Mouse (Mus musculus) heart, adult 9 months (tissue): ENCODE measurements around the gene Lrrc31.
"Not testable (repeated sequence)": the region's sequence is repeated elsewhere in the genome, so short reads cannot be mapped to it uniquely, and the experiment has no call there.

Experiments
- DNase-seq, 2 experiments: peaks; one replicate each; pipeline ENCODE4 v3.0.0; 2022; ENCODE audit warnings: low spot score in 2 of 2

Lrrc31 gene

GRCm38 (mm10) chr3:30699711-30700505, at the start of gene Lrrc31:
Gene Lrrc31 (minus strand): TSS chr3:30699843.
- DNase-seq = not testable (repeated sequence)

- no peak for DNase-seq
Measured at GRCm38 (mm10) chr3:30748316-30748715, 48.7 kb upstream of the Lrrc31 start.

GRCm38 (mm10) chr3:30746006-30746405, 46.4 kb upstream of the Lrrc31 start, which contains the start of gene Samd7:
Gene Samd7 (plus strand): TSS chr3:30746293.
- no peak for DNase-seq

- no peak for DNase-seq
Measured at GRCm38 (mm10) chr3:30742891-30743290, 43.2 kb upstream of the Lrrc31 start.

GRCm38 (mm10) chr3:30741306-30741705, 41.7 kb upstream of the Lrrc31 start:
- peak; percentile 2 to 8 for DNase-seq

- no peak for DNase-seq
Measured at GRCm38 (mm10) chr3:30736809-30737208, 37.2 kb upstream of the Lrrc31 start.

GRCm38 (mm10) chr3:30729046-30729445, 29.4 kb upstream of the Lrrc31 start:
- no peak for DNase-seq

- DNase-seq = no peak
Measured at GRCm38 (mm10) chr3:30727209-30727608, 27.6 kb upstream of the Lrrc31 start.

GRCm38 (mm10) chr3:30725514-30725913, 25.9 kb upstream of the Lrrc31 start:
- DNase-seq = no peak

- DNase-seq = no peak
Measured at GRCm38 (mm10) chr3:30724848-30725465, 25.3 kb upstream of the Lrrc31 start.

GRCm38 (mm10) chr3:30724105-30724824, 24.6 kb upstream of the Lrrc31 start:
- DNase-seq = no peak

- no peak for DNase-seq
Measured at GRCm38 (mm10) chr3:30723179-30723578, 23.5 kb upstream of the Lrrc31 start.

GRCm38 (mm10) chr3:30722461-30722860, 22.8 kb upstream of the Lrrc31 start:
- no peak for DNase-seq

- DNase-seq = no peak
Measured at GRCm38 (mm10) chr3:30722036-30722435, 22.4 kb upstream of the Lrrc31 start.

- no peak for DNase-seq
Measured at GRCm38 (mm10) chr3:30718649-30719048, 19.0 kb upstream of the Lrrc31 start.

GRCm38 (mm10) chr3:30713334-30713733, 13.7 kb upstream of the Lrrc31 start:
- no peak for DNase-seq

- DNase-seq = no peak
Measured at GRCm38 (mm10) chr3:30710191-30710590, 10.5 kb upstream of the Lrrc31 start.

- no peak for DNase-seq
Measured at GRCm38 (mm10) chr3:30706614-30707276, 7.1 kb upstream of the Lrrc31 start.

- no peak for DNase-seq
Measured at GRCm38 (mm10) chr3:30705977-30706376, 6.3 kb upstream of the Lrrc31 start.

GRCm38 (mm10) chr3:30697891-30698290, 1.8 kb downstream of the Lrrc31 start:
- DNase-seq = no peak

GRCm38 (mm10) chr3:30696346-30696745, 3.3 kb downstream of the Lrrc31 start:
- peak; percentile 2 to 25 for DNase-seq

- DNase-seq = no peak
Measured at GRCm38 (mm10) chr3:30695661-30696060, 4.0 kb downstream of the Lrrc31 start.
